Mouse (Mus musculus): ENCODE results near the gene Krt16.
"Not testable (repeated sequence)": the region's sequence is repeated elsewhere in the genome, so short reads cannot be mapped to it uniquely, and the experiment has no call there.

The Krt16 gene

DNA sequence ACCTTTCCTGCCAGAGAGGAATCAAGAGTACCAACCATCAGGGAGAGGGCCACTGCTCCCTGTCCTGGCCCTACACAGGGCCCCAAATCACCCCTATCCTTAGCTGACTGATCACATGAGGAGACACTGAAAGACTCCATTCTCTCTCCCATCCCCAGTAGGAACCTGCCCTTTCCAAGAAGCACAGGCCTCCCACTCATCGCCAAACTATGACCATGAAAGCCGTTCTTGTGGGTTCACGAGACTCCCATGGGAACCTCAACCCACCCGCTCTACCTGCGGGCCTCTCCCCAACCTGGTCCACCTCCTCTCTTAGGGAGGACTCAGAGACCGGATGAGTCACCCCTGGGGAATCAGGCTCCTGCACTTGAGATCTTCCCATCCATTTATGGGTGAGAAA, 6.8 kb upstream of the Krt16 start:
- no peak for DNase-seq

DNA sequence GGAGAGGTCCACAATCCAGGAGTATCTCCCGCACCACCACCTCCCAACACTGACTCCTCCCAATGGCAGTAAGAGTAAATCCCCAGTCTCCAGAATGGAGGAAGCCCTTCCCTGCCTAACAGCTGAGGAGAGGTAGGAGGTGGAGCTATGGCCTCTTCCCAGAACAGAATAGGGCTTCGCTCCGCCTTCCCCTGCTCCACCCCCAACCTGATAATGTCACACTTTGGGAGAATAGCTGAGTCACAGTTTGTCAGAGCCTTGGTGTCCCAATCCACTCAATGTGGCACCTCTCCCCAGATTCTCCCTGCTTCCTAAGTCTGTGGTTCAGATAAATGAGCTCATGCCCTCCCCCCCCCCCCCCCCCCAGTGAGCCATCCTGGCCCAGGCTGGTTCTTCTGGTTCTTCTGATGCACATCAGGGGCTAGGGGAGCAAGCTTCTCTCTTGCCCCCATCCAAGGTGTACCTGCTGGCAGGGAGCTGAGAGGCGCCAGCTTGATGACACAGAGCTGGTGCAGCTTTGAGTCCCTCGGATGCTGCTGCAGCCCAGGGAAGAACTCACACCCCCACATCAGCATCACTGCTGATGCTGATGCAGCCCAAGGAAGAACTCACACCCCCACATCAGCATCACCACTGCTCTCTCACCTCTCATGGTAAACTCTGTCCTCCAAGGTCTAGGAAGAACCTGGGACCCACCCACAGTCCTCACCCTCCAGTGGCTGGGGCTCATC, 5.8 kb upstream of the Krt16 start:
- no peak for DNase-seq

DNA sequence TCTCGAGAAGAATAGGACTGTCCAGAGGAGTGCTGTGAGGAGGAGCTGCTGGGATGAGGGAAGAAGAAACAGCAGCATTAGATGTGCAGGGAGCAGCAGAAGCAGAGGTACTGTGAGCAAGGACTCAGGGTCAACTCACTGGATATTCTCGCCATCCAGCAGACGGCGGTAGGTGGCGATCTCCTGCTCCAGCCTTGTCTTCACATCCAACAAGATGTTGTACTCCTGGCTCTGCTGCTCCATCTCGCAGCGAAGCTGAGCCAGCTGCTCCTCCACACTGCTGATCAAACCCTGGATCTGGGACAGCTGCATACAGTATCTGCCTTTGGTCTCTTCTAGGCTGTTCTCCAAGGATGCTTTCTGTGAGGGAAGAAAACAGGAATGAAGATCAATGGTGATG, 2.2 kb downstream of the Krt16 start:
- not testable (repeated sequence) for DNase-seq

DNA sequence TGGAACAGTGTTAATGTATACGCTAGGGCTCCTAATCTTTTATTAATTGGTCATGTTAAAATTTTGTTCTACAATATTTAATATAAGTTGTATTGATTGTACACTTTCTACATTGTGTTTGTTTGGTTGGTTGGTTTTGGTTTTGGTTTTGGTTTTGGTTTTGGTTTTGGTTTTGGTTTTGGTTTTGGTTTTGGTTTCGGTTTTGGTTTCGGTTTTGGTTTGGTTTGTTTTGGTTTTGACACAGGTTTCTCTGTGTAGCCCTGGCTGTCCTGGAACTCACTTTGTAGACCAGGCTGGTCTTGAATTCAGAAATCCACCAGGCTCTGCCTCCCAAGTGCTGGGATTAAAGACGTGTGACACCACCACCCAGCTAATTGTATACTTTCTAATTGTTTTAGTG, 8.4 kb downstream of the Krt16 start:
- not testable (repeated sequence) for DNase-seq

DNA sequence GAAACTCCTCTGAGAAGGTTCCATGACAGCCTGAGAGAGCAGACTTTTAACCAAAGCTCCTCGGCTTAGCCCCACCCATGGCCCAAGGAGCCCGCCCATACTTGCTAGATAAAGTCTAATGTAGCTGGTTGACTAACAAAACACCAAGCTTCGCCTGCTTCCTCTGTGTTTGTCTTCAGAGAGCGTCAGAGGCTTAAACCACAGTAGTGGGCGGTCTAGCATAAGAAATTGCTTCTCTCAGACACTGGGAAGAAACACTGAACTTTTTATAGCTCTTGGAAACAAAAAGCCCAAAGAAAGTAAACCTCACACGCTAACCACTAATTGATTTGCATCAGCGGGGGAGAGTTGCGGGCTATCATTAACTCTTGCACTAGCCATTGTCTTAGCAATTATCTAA, 27.0 kb downstream of the Krt16 start:
- DNase-seq: no peak

DNA sequence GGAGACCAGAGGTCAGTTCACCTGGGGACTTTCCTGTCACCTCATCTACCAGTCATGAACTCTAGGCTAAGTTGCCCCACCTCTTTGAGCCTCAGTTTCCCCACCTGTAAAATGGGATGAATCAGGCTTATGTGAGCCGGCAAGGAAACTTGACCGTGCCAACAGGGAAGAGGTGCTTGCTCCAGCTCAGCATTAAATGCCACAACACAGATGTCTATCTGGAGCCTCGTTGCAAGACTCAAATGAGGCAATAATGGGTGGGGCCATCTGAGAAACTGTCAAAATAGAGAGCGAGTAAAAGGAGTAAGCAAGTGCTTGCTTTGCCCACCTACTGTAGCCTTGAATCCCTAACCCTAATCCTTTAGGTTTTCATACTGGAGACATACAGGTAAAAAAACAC, 29.4 kb downstream of the Krt16 start:
- DNase-seq: no peak

DNA sequence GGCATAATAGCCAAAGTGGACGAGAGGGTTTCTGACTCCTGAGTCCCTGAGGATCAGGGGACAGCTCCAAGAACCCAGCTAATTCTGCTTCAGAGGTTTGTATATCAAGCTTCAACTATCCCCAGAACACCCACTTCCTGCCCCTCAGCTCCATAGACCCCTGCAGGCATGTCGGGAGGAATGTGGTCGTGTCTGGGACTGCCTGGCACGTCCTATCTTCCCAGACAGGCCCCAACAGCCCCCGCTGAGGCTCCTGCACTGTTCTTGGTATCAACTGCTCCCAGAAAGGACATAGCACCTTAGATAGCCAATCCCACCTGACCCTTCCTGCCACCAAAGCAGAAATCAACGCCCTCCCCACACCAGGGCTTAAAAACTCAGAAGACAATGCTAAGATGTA, 40.2 kb downstream of the Krt16 start:
- no peak for DNase-seq

DNA sequence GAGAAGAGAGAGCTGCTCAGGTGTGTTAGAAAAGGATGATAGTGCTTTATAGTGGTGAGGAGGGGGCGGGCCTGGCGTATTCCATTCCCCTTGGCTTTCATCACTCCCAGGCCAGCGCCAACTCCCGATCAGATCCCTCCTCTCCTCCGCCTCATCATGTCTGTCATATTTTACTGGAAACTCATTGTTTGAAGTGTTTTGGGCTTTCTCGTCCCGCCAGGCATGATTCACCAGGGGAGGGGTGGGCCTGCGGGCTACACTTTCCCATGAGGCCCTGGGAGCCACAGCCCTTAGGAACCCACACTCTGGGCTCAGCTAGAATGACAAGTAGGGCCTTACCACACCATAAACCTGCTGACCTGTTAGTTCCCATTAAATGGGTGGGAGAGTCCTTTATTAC, 41.2 kb downstream of the Krt16 start, which contains the start of gene Krt14:
Gene Krt14 (minus strand): TSS at position 51 of the 400 bp plus-strand sequence.
- no peak for DNase-seq

DNA sequence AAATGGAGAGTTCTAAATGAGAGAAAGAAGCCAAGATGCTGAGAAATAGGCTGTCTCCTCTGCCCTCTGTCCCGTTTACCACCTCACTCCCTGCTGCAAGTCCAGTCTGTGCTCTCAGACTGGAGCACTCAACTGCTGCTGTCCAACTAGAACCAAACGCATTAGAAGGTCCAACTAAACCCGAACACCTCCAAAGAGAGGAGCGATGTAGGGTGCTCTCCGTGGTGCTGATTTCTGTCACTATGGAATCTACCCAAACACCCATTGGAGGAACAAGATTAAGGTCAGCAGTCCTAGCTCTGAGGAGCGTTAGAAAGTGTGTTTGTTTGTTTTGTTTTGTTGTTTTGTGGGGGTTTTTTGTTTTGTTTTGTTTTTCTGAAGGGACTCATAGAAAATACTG, 45.3 kb downstream of the Krt16 start:
- no peak for DNase-seq

DNA sequence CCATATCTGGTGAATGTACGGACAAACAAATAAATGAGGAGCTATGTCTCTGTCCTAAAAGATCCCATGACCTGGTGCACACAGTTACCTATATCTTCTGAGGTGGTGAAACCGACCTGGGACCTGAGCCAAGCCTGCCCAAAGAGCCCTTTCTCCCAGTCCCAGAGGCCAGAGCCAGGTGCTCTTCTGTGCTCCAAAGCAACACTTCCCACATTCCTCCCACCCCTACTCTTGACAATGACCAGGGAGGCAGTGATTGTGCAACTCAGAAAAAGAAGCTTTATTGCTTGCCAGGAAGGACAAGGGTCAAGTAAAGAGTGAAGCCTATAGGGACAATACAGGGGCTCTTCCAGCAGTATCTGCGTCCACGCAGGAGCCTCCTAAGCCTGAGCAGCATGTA, 45.8 kb downstream of the Krt16 start:
- DNase-seq: no peak

DNA sequence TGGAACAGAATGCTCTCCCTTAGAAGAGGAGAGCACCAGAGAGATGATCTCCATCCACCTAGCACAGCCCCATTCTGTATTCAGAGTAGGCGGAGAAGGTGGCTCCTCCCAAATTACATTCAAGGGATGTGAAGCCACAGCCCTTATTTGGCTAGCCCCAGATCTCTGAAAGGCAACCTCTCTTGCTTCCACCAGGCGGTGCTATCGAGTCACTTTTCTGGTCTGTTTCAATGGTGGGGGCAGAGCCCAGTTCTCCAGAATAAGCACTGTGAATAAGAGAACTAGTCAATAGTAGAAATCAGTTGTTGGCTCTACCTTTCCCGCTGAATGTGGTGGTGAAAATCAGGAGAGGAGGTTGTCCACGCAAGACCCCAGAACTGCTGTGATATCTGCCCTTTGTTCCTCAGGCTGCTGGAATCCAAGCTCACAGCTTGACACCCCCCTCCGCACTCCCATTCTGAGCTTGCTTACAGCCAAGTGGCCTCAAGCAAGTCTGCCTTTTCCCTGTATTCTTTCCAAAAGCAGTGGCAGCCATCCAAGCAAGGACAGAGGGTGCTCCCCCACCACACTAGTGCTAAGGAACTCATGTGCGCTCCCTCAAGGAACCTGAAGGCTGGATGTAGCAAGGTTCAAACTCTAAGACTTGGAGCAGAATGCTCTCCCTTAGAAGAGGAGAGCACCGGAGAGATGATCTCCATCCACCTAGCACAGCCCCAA, 48.4 kb downstream of the Krt16 start:
- no peak for DNase-seq

DNA sequence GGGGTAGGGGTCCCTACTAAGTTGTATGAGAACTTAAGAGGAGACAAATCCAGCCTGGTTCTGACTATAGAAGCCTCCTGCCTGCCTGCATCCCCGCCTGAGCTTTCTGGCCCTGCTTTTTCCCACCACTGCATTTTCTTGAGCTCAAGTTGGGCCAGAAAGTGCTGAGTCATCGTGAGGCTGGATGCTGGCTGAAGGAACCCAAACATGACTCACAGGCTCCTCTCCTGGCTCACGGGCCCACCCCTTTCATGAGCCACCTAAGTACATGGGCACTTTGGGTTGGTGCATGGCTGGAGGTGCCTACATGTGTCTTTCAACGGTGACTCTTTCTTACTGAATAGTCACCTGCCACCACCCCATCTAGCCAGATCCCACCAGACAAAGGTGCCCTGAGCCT, 50.0 kb downstream of the Krt16 start:
- no peak for DNase-seq

Data from cerebellum, adult 11-12 months (tissue).